Mouse (Mus musculus): ENCODE data around the gene Sec13. TPM values are rescaled to one million over a fixed set of nuclear protein-coding genes. Genes with fewer than 3 reads are reported as not detected.

The Sec13 gene
- total and polyA plus RNA-seq, 3 experiments: 145 to 257 (median 209) TPM

DNA sequence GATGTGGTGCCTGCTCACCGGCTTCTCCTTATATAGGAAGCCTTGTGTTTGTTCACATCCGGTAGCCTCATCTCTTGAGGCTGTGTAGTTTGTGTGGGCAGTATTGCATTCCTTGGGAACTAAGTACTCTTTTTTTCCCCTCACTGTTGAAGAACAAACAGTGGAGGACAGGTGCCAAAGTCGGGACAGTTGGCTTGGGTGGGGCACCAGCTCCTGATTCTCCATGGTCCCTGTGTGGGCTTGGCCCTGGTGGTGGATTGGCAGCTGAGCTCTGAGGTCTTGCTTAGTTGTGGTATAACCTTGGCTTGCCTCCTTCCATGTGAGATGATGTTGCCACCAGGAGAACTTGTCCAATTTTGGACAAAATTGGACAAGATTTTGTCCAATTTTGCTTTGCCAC, 20.7 kb downstream of the Sec13 start, which contains the start of gene Ghrl:
TSS of gene Ghrl (minus strand) at position 3 of the 400 bp plus-strand sequence.
- no peak within 1 kb of the TSS for H3K4me3 ChIP-seq (replicated peaks in 1 of 3; ENCODE audit: low read depth in 2 of 3, low read length in 2 of 3, poor library complexity in 1 of 3)
- H3K9ac ChIP-seq (ENCODE audit: insufficient read depth, low read depth): no peak within 1 kb of the TSS
- H3K27ac ChIP-seq (ENCODE audit: insufficient read depth, low read depth): no peak within 1 kb of the TSS
- no peaks in the 10 kb centered on the region for H3K79me2 ChIP-seq (replicated peaks; ENCODE audit: control insufficient read depth, extremely low read depth, insufficient read depth, poor library complexity, severe bottlenecking)
- peaks cover 77 to 98% of the 10 kb centered on the region in 2 experiments for H3K36me3 ChIP-seq (replicated peaks in 1 of 2; ENCODE audit: control insufficient read depth in 1 of 2, insufficient read depth in 1 of 2, low read length in 1 of 2)
- no peak within 1 kb of the TSS for H3K4me2 ChIP-seq (ENCODE audit: insufficient read depth, low read depth, poor library complexity, severe bottlenecking)
- H3K27me3 ChIP-seq (replicated peaks): no peaks in the 10 kb centered on the region
- dilution Hi-C loops (cut with MboI; ENCODE audit: extremely low pct_ligation_motif_present, extremely low pct_unique_long_range_greater_than_20kb, low sequenced_read_pairs) (no loop called here), in situ Hi-C loops (cut with MboI; ENCODE audit: low pct_ligation_motif_present, low pct_unique_long_range_greater_than_20kb, low sequenced_read_pairs) (no loop called here)
- DNase-seq (ENCODE audit: extremely low read depth): no peak
- peaks cover 0 to 8% of the 10 kb centered on the region in 2 experiments; a peak in 1 of 4 replicates for H3K4me1 ChIP-seq (ENCODE audit: control insufficient read depth in 1 of 2, insufficient read depth in 2 of 2)
- no peak for TF ChIP-seq EP300 (IDR thresholded peaks at IDR 0.05; ENCODE audit: low read length)
- no peak for TF ChIP-seq JUN (IDR thresholded peaks at IDR 0.05; ENCODE audit: insufficient read depth, low read depth, low read length)
- no peak for TF ChIP-seq MAFK (IDR thresholded peaks at IDR 0.05; ENCODE audit: insufficient replicate concordance, low read length)
- TF ChIP-seq POLR2A (IDR thresholded peaks at IDR 0.05; ENCODE audit: low read depth, low read length): no peak
- TF ChIP-seq NELFE (IDR thresholded peaks at IDR 0.05; ENCODE audit: low read depth, low read length): no peak
- no peak for TF ChIP-seq PAX5 (IDR thresholded peaks at IDR 0.05; ENCODE audit: low read length)
- no peak for TF ChIP-seq ELF1 (IDR thresholded peaks at IDR 0.05; ENCODE audit: low read depth, low read length)
- no peak for TF ChIP-seq JUND (conservative IDR thresholded peaks at IDR 0.05; ENCODE audit: low read depth, low read length)
- no peak for TF ChIP-seq GABPA (IDR thresholded peaks at IDR 0.05; ENCODE audit: insufficient replicate concordance, low read depth, low read length)
- no peaks in the 10 kb centered on the region for H3K9me3 ChIP-seq (replicated peaks; ENCODE audit: low read length)

DNA sequence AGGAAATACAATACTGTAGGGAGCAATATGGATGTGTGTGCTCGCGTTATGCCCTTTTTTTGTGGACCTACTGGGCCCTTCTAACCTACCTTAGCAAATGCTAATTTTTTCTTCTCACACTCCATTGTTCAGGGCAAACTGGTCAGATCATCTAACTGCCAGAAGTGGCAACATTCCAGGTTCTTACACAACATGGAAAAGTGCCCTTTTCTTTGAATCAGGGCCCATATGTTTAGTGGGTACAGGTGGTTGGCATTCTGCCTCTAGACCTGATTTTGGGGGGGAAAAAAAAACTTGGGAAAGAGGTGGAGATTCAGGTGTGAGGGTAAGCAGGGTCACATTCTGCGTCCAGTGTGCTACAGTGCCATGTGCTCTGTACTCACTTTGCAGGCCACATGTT, 23.0 kb downstream of the Sec13 start:
- in situ Hi-C loops (cut with MboI; ENCODE audit: low pct_ligation_motif_present, low pct_unique_long_range_greater_than_20kb, low sequenced_read_pairs) (no loop called here), dilution Hi-C loops (cut with MboI; ENCODE audit: extremely low pct_ligation_motif_present, extremely low pct_unique_long_range_greater_than_20kb, low sequenced_read_pairs) (no loop called here)
- Histone ChIP-seq H3K27me3 (replicated peaks) (no peaks in the 10 kb centered on the region), H3K9ac (ENCODE audit: insufficient read depth, low read depth) (no peak overlapping the region), H3K4me3 (replicated peaks in 1 of 3; ENCODE audit: low read depth in 2 of 3, low read length in 2 of 3, poor library complexity in 1 of 3) (no peak overlapping the region), H3K27ac (ENCODE audit: insufficient read depth, low read depth) (no peak overlapping the region), H3K9me3 (replicated peaks; ENCODE audit: low read length) (no peaks in the 10 kb centered on the region), H3K4me1 (ENCODE audit: control insufficient read depth in 1 of 2, insufficient read depth in 2 of 2) (peaks cover 11 to 29% of the 10 kb centered on the region in 2 experiments), H3K4me2 (ENCODE audit: insufficient read depth, low read depth, poor library complexity, severe bottlenecking) (no peak overlapping the region), H3K79me2 (replicated peaks; ENCODE audit: control insufficient read depth, extremely low read depth, insufficient read depth, poor library complexity, severe bottlenecking) (no peaks in the 10 kb centered on the region), H3K36me3 (replicated peaks in 1 of 2; ENCODE audit: control insufficient read depth in 1 of 2, insufficient read depth in 1 of 2, low read length in 1 of 2) (peaks cover 81 to 95% of the 10 kb centered on the region in 2 experiments)
- TF ChIP-seq RCOR1 (conservative IDR thresholded peaks at IDR 0.05; ENCODE audit: low read depth, low read length) (no peak), TBP (conservative IDR thresholded peaks at IDR 0.05; ENCODE audit: low read depth, low read length) (no peak), MAX (IDR thresholded peaks at IDR 0.05; ENCODE audit: low read length) (no peak), RAD21 (IDR thresholded peaks at IDR 0.05; ENCODE audit: low read depth, low read length) (no peak), CHD1 (IDR thresholded peaks at IDR 0.05; ENCODE audit: low read depth, low read length) (no peak), TCF12 (IDR thresholded peaks at IDR 0.05; ENCODE audit: low read depth, low read length) (no peak), POLR2A (IDR thresholded peaks at IDR 0.05; ENCODE audit: low read depth, low read length) (no peak)
- no peak for DNase-seq (ENCODE audit: extremely low read depth)
